Mouse (Mus musculus): ENCODE results near the gene Cer1. TPM values are rescaled to one million over a fixed set of nuclear protein-coding genes. Genes with fewer than 3 reads are reported as not detected.

The Cer1 gene
- total and polyA plus RNA-seq, 3 experiments, result not detected

DNA sequence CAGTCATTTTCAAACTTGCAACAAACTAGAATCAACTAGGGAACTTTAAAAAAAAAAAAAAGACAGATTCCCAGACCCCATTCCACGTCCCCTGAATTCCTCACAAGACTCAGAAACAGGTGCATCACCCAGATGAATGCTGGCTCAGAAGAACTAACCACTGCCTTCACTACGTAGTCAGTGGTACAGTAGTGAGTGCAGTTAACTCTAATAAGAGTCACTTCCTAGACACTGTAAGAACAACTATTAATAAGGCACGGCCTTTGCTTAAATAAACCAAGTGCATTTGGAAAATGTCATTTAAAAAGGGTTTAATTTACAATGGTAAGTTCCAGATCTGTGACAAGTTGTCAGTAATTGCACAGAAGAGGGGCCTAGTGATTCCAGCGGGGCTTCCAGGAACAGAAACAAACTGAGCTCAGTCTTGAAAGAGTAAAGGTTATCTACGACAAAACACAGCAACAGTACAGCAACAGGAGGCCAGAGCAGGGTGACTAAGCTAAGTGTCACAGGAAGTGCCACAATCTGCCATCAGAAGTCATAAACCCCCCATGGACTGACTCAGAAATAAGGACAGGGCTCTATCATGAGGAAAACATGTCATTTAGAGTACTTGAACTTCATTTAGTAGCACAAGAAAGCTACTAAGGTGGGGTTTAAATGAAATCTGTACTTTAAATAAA is 36.3 kb downstream of the Cer1 start:
- no peaks in the 10 kb centered on the region for H3K9me3 ChIP-seq (replicated peaks)
- peak; percentile 96 for ATAC-seq (ENCODE audit: extremely low read depth, insufficient number of reproducible peaks, low FRiP score, poor library complexity, severe bottlenecking)
- no peak for TF ChIP-seq TAL1 (conservative IDR thresholded peaks at IDR 0.05; ENCODE audit: low read depth, low read length)
- no peak for TF ChIP-seq GATA2 (IDR thresholded peaks at IDR 0.05; ENCODE audit: borderline replicate concordance, low read depth, low read length)
- TF ChIP-seq CTCF (IDR thresholded peaks at IDR 0.05; ENCODE audit: low read depth, low read length), result no peak
- no peak for TF ChIP-seq POLR2AphosphoS5 (IDR thresholded peaks at IDR 0.05; ENCODE audit: insufficient replicate concordance, low read depth, low read length)
- TF ChIP-seq GATA1 (IDR thresholded peaks at IDR 0.05; ENCODE audit: borderline replicate concordance, low read length), result no peak
- DNase-seq (ENCODE audit: low spot score), result peak; percentile 37
- H3K36me3 ChIP-seq (replicated peaks), result peaks cover 39% of the 10 kb centered on the region
- peaks cover 25% of the 10 kb centered on the region for H3K4me1 ChIP-seq (ENCODE audit: insufficient read depth, low read depth, low read length)
- no peaks in the 10 kb centered on the region for H3K27me3 ChIP-seq (ENCODE audit: insufficient read depth, low read length)
- H3K4me3 ChIP-seq (ENCODE audit: low read depth, low read length), result no peak overlapping the region

DNA sequence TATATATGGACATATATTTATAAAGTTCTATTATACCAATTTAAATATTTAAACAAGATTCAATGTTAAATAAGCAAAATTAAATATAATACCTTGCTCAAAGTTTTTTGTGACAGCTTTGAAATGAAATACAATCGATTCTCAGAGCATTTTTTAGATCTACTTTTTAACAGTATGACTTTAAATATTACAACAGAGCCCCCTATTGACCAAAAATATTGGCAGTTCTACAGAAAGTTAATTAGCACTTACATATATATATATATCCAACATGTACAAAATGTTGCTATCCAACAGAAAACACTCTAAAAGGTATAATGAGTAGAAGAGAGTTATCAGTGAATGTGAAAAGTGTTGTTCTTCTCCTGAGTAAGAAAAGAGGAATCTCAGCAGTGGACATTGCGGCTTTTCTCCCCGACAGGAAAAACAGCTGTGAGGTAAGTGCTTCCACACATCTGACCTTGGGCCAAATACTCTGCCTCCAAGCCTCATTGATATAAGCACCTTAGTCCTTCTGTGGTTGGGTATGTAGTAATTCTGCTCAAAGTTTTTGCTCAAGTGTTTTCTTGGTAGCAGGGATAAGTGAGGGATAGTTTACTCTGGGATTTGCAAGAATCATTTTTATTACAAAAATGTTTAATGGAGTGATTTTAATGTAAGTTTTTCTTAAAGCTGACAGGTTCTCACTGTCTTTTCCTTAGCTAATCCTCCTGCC is 47.3 kb downstream of the Cer1 start:
- Histone ChIP-seq H3K27me3 (ENCODE audit: insufficient read depth, low read length) (no peaks in the 10 kb centered on the region), H3K36me3 (replicated peaks) (peaks cover 62% of the 10 kb centered on the region), H3K4me1 (ENCODE audit: insufficient read depth, low read depth, low read length) (no peaks in the 10 kb centered on the region), H3K9me3 (replicated peaks) (no peaks in the 10 kb centered on the region), H3K4me3 (ENCODE audit: low read depth, low read length) (no peak overlapping the region)
- ATAC-seq (ENCODE audit: extremely low read depth, insufficient number of reproducible peaks, low FRiP score, poor library complexity, severe bottlenecking) (peak; percentile 34; the same call in 1 of the 2 replicates), DNase-seq (ENCODE audit: low spot score) (no peak)
- TF ChIP-seq CTCF (IDR thresholded peaks at IDR 0.05; ENCODE audit: low read depth, low read length), result no peak
- TF ChIP-seq GATA1 (IDR thresholded peaks at IDR 0.05; ENCODE audit: borderline replicate concordance, low read length), result no peak
- no peak for TF ChIP-seq TAL1 (conservative IDR thresholded peaks at IDR 0.05; ENCODE audit: low read depth, low read length)
- TF ChIP-seq GATA2 (IDR thresholded peaks at IDR 0.05; ENCODE audit: borderline replicate concordance, low read depth, low read length), result no peak

Other genes with a start within 250 kb of the Cer1 start
- not detected in 2 replicates for gene Nfib, start 179.4 kb downstream of the Cer1 start, total RNA-seq (2014; fragmentation: Nextera tagmentation)
- gene Nfib, start 179.4 kb downstream of the Cer1 start, total RNA-seq (2017), result 0.12 and 0.16 TPM in 2 replicates
- gene Nfib, start 179.4 kb downstream of the Cer1 start, polyA plus RNA-seq (2012), result not detected in 2 replicates
- 41.8 and 55.3 TPM in 2 replicates for gene Zdhhc21, start 25.2 kb downstream of the Cer1 start, total RNA-seq (2014; fragmentation: Nextera tagmentation)
- gene Zdhhc21, start 25.2 kb downstream of the Cer1 start, total RNA-seq (2017), result 23.9 and 28.6 TPM in 2 replicates
- gene Zdhhc21, start 25.2 kb downstream of the Cer1 start, polyA plus RNA-seq (2012), result 2.2 and 2.9 TPM in 2 replicates
- not detected in 2 replicates for gene Frem1, start 167.2 kb upstream of the Cer1 start, total RNA-seq (2014; fragmentation: Nextera tagmentation)
- 0.06 and 0.27 TPM in 2 replicates for gene Frem1, start 167.2 kb upstream of the Cer1 start, total RNA-seq (2017)
- 0.01 TPM in 1 of 2 replicates, not detected in the other for gene Frem1, start 167.2 kb upstream of the Cer1 start, polyA plus RNA-seq (2012)